Mouse (Mus musculus): ENCODE measurements around the gene Keg1. TPM values are rescaled to one million over a fixed set of nuclear protein-coding genes. Genes with fewer than 3 reads are reported as not detected.

The Keg1 gene
- polyA plus RNA-seq, 1 experiment from 2014 or later: not detected

Other genes starting within 250 kb of the Keg1 start
- 0.47 and 0.78 TPM in 2 replicates for gene Mpeg1, start 235.0 kb upstream of the Keg1 start, polyA plus RNA-seq (2015; fragmentation: Nextera tagmentation; extraction: Ambion mirVana)
- 34.8 and 36.8 TPM in 2 replicates for gene Dtx4, start 194.3 kb upstream of the Keg1 start, polyA plus RNA-seq (2015; fragmentation: Nextera tagmentation; extraction: Ambion mirVana)
- gene Fam111a, start 150.0 kb upstream of the Keg1 start, polyA plus RNA-seq (2015; fragmentation: Nextera tagmentation; extraction: Ambion mirVana): 7.8 and 8.0 TPM in 2 replicates
- 0.19 TPM in 1 of 2 replicates, not detected in the other for gene Gm4952, start 95.8 kb upstream of the Keg1 start, polyA plus RNA-seq (2015; fragmentation: Nextera tagmentation; extraction: Ambion mirVana)
- 0.05 TPM in 1 of 2 replicates, not detected in the other for gene Glyat, start 62.5 kb upstream of the Keg1 start, polyA plus RNA-seq (2015; fragmentation: Nextera tagmentation; extraction: Ambion mirVana)
- gene Olfr1442, start 25.3 kb upstream of the Keg1 start, polyA plus RNA-seq (2015; fragmentation: Nextera tagmentation; extraction: Ambion mirVana): not detected in 2 replicates
- not detected in 2 replicates for gene Olfr1443, start 17.7 kb upstream of the Keg1 start, polyA plus RNA-seq (2015; fragmentation: Nextera tagmentation; extraction: Ambion mirVana)
- gene Cntf, start 69.8 kb downstream of the Keg1 start, polyA plus RNA-seq (2015; fragmentation: Nextera tagmentation; extraction: Ambion mirVana): 1.2 and 1.6 TPM in 2 replicates
- 14.7 and 15.8 TPM in 2 replicates for gene Zfp91, start 100.3 kb downstream of the Keg1 start, polyA plus RNA-seq (2015; fragmentation: Nextera tagmentation; extraction: Ambion mirVana)
- 1.5 and 1.6 TPM in 2 replicates for gene Lpxn, start 100.4 kb downstream of the Keg1 start, polyA plus RNA-seq (2015; fragmentation: Nextera tagmentation; extraction: Ambion mirVana)
- gene Gm5244, start 150.9 kb downstream of the Keg1 start, polyA plus RNA-seq (2015; fragmentation: Nextera tagmentation; extraction: Ambion mirVana): not detected in 2 replicates
- gene Olfr1444, start 161.5 kb downstream of the Keg1 start, polyA plus RNA-seq (2015; fragmentation: Nextera tagmentation; extraction: Ambion mirVana): not detected in 2 replicates
- not detected in 2 replicates for gene Olfr1445, start 188.1 kb downstream of the Keg1 start, polyA plus RNA-seq (2015; fragmentation: Nextera tagmentation; extraction: Ambion mirVana)
- gene Olfr1446, start 197.7 kb downstream of the Keg1 start, polyA plus RNA-seq (2015; fragmentation: Nextera tagmentation; extraction: Ambion mirVana): not detected in 2 replicates
- gene Olfr1447, start 208.0 kb downstream of the Keg1 start, polyA plus RNA-seq (2015; fragmentation: Nextera tagmentation; extraction: Ambion mirVana): not detected in 2 replicates
- gene Olfr1448, start 228.6 kb downstream of the Keg1 start, polyA plus RNA-seq (2015; fragmentation: Nextera tagmentation; extraction: Ambion mirVana): not detected in 2 replicates
- gene Olfr1449, start 235.1 kb downstream of the Keg1 start, polyA plus RNA-seq (2015; fragmentation: Nextera tagmentation; extraction: Ambion mirVana): not detected in 2 replicates